Mouse (Mus musculus) T-helper 17 cell (primary cell): Measurements from ENCODE around the gene Cd300e.

ENCODE experiments used
- in situ Hi-C, 2 experiments: fragments of 300-600 bp; cut with MboI, MseI; formaldehyde crosslinking; loops; 1 replicate in 1 of 2; 2 replicates in 1 of 2; pipeline ENCODE4 v1.15.1; 2025; ENCODE audit warnings: high pct_unique_total_duplicates in 2 of 2

Gene Cd300e

GRCm38 (mm10) chr11:115016093-115016492 lies 45.9 kb downstream of the Cd300e start, which contains the start of gene Cd300ld2:
Gene Cd300ld2, minus strand, starts transcription at chr11:115016193.
- in situ Hi-C loops: loop anchor here in 1 of 2 experiments (5.0 kb wide), 1 partner anchor 36 kb away; no protein-coding TSS in a partner anchor

- in situ Hi-C loops: loop anchor here (5.0 kb wide), 1 partner anchor 33 kb away; the partner anchor contains the start of gene Cd300ld5 (in 2 of the 2)
These were observed 57.9 kb downstream of the Cd300e start for GRCm38 (mm10) chr11:115004070-115004469.
